Mouse (Mus musculus) liver, embryonic 15.5 days (tissue): ENCODE data around the gene Fars2. TPM values are rescaled to one million over a fixed set of nuclear protein-coding genes. Genes with fewer than 3 reads are reported as not detected.

ENCODE experiments used
- ATAC-seq: fragments of 200-750 bp; cut with Nextera tagmentation; 2 replicates; pipeline ENCODE4 v1.8.0; 2017; ENCODE audit warnings: moderate number of reproducible peaks, mild to moderate bottlenecking, moderate library complexity; ENCODE audit not compliant: insufficient read depth
- H3K27ac ChIP-seq: fragments of 300-500 bp; sonication (generic); replicated peaks from 2 replicates; pipeline ENCODE4 v1.5.1; 2015; ENCODE audit warnings: mild to moderate bottlenecking, inconsistent platforms
- H3K27me3 ChIP-seq: fragments of 300-500 bp; sonication (generic); 2 replicates; pipeline ENCODE4 v1.6.1; 2015; ENCODE audit warnings: mild to moderate bottlenecking, inconsistent platforms
- H3K36me3 ChIP-seq: fragments of 300-500 bp; sonication (generic); replicated peaks from 2 replicates; pipeline ENCODE4 v1.6.1; 2015; ENCODE audit warnings: moderate library complexity, mild to moderate bottlenecking, inconsistent platforms
- H3K4me1 ChIP-seq: fragments of 300-500 bp; sonication (generic); replicated peaks from 2 replicates; pipeline ENCODE4 v1.6.1; 2015; ENCODE audit warnings: inconsistent platforms
- H3K4me2 ChIP-seq: fragments of 300-500 bp; sonication (generic); 2 replicates; pipeline ENCODE4 v1.6.1; 2015; ENCODE audit warnings: moderate library complexity, mild to moderate bottlenecking, inconsistent platforms
- H3K4me3 ChIP-seq: fragments of 300-500 bp; sonication (generic); replicated peaks from 2 replicates; pipeline ENCODE4 v1.5.1; 2015; ENCODE audit warnings: mild to moderate bottlenecking, inconsistent platforms
- H3K9ac ChIP-seq: fragments of 300-500 bp; sonication (generic); 2 replicates; pipeline ENCODE4 v1.6.1; 2015; ENCODE audit warnings: moderate library complexity, mild to moderate bottlenecking, inconsistent platforms
- H3K9me3 ChIP-seq: fragments of 300-500 bp; sonication (generic); replicated peaks from 2 replicates; pipeline ENCODE4 v1.6.1; 2016; ENCODE audit warnings: inconsistent platforms
- WGBS: fragments of 180-500 bp; shearing (Covaris S2); methylation state at CpG from one replicate; pipeline ENCODE4 v1.1.7; 2015; ENCODE audit warnings: mixed read lengths; ENCODE audit not compliant: insufficient replicate concordance; 5-methylcytosine and 5-hydroxymethylcytosine counted together
- polyA plus RNA-seq: library from polyadenylated mRNA; unstranded; fragments of >200 nt; fragmentation: Nextera tagmentation; extraction: Ambion mirVana; gene quantifications from 2 replicates; pipeline ENCODE4 v1.2.1, GENCODE M21; 2015

The Fars2 gene
- polyA plus RNA-seq, 1 experiment from 2014 or later = 26.7 TPM

DNA sequence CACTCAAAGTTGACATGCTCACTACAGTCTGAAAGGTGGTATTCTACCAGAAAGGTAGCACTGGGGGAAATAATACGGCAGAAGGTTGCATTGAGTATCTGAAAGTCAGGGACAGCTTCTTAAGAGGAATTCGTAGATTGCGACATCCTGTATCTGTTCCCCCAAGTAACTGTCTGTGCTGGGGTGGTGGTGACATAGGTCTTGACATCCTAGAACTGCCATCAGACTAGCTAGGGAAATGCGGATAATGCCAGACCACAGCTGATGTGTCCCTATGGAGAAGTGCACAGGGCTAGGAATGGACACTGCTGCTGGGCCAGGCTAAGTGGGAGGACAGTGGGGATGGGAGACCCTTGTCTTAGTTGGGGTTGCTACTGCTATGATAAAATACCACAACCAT, 8.7 kb upstream of the Fars2 start:
- Histone ChIP-seq H3K27ac (no peak overlapping the region), H3K4me3 (no peak overlapping the region), H3K4me2 (no peak overlapping the region), H3K4me1 (no peaks in the 10 kb centered on the region; the same call in 1 of the 2 replicates), H3K9me3 (no peaks in the 10 kb centered on the region), H3K36me3 (no peaks in the 10 kb centered on the region), H3K9ac (no peak overlapping the region), H3K27me3 (no peaks in the 10 kb centered on the region)
- WGBS = 81% methylated on average over 4 of the region's 4 CpGs
- no peak for ATAC-seq

GRCm38 (mm10) chr13:36111331-36111730, 5.9 kb upstream of the Fars2 start:
- ATAC-seq = no peak
- no peak overlapping the region for H3K9ac ChIP-seq
- no peaks in the 10 kb centered on the region for H3K9me3 ChIP-seq
- peaks cover 26% of the 10 kb centered on the region for H3K4me1 ChIP-seq
- no peak overlapping the region for H3K4me3 ChIP-seq
- H3K4me2 ChIP-seq = no peak overlapping the region
- H3K27ac ChIP-seq = no peak overlapping the region
- H3K27me3 ChIP-seq = no peaks in the 10 kb centered on the region
- no peaks in the 10 kb centered on the region for H3K36me3 ChIP-seq
- 86% methylated on average over 2 of the region's 2 CpGs for WGBS

GRCm38 (mm10) chr13:36113181-36113580, 4.0 kb upstream of the Fars2 start:
- H3K27ac ChIP-seq = no peak overlapping the region
- no peak overlapping the region for H3K4me2 ChIP-seq
- H3K9ac ChIP-seq = no peak overlapping the region
- H3K9me3 ChIP-seq = no peaks in the 10 kb centered on the region
- H3K27me3 ChIP-seq = no peaks in the 10 kb centered on the region
- WGBS = 81% methylated on average over 5 of the region's 5 CpGs
- no peaks in the 10 kb centered on the region for H3K36me3 ChIP-seq
- peaks cover 31% of the 10 kb centered on the region for H3K4me1 ChIP-seq
- ATAC-seq = no peak
- no peak overlapping the region for H3K4me3 ChIP-seq

- Histone ChIP-seq H3K4me1 (peaks cover 44% of the 10 kb centered on the region), H3K4me2 (peak overlapping the region; percentile 77), H3K4me3 (peak overlapping the region; percentile 76), H3K27me3 (no peaks in the 10 kb centered on the region), H3K36me3 (no peaks in the 10 kb centered on the region), H3K9ac (peak overlapping the region; percentile 68), H3K27ac (peak overlapping the region; percentile 96), H3K9me3 (no peaks in the 10 kb centered on the region)
- 4% methylated on average over 21 of the region's 21 CpGs for WGBS
- ATAC-seq = no peak
These were observed 581 bp upstream of the Fars2 start for GRCm38 (mm10) chr13:36116520-36117142.

- no peak overlapping the region for H3K4me3 ChIP-seq
- no peak for ATAC-seq
- H3K4me1 ChIP-seq = peaks cover 34% of the 10 kb centered on the region
- no peak overlapping the region for H3K9ac ChIP-seq
- no peaks in the 10 kb centered on the region for H3K27me3 ChIP-seq
- H3K27ac ChIP-seq = no peak overlapping the region
- 84% methylated on average over 4 of the region's 4 CpGs for WGBS
- H3K36me3 ChIP-seq = no peaks in the 10 kb centered on the region
- H3K4me2 ChIP-seq = no peak overlapping the region
- H3K9me3 ChIP-seq = no peaks in the 10 kb centered on the region
These were observed 2.5 kb downstream of the Fars2 start for GRCm38 (mm10) chr13:36119684-36120083.

DNA sequence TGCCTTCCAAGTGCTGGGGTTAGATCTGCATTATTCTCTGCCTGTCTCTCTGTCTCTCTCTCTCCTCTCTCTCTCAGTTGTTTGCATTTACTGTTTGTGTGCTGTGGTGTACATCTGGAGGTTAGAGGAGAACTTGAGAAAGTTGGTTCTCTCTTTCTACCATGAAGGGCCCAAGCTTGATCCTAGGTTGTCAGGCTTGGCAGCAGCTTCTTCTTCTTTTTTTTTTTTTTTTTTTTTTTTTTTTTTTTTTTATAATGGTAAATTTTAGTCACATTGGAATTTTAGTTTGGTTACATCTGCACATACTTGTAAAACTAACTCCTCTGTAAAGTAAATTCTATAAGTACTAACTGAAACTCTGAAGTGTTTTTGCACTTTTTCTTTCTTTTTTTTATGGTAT, 3.4 kb downstream of the Fars2 start:
- Histone ChIP-seq H3K4me2 (no peak overlapping the region), H3K9me3 (no peaks in the 10 kb centered on the region), H3K27me3 (no peaks in the 10 kb centered on the region), H3K4me1 (peaks cover 25% of the 10 kb centered on the region), H3K36me3 (no peaks in the 10 kb centered on the region), H3K4me3 (no peak overlapping the region), H3K9ac (no peak overlapping the region), H3K27ac (no peak overlapping the region)
- no peak for ATAC-seq

DNA sequence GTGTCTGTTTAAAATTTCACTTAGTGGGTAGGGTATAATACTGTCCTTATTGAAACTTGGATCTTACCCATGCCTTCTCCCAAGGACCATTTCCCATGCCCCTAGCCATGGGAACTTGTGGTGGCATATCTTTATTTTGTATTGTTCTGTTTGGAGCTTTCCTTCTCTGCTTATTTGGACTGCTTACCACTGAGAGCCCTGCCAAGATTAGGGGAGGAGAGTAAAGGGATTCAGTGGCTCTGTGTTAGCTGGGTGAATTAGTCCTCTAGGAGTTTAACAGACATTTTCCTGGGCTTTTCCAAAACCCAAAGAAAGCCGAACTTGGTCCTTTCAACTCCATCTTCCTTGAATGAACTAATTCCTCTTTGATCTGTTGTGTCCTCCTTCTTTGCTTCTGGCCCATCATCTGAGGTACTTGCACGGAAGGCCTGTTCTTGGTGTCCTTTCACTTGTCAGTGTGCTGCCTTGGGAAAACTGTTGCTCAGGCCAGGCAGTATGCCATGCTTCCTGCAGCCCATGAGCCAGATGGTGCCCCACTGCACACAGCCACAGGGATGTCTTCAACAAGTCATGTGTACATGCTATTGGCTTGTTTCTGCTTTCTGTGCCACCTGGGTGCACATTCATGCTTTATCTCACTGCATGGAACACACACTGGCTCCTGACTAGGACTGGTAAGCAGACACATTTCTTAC, 12.3 kb downstream of the Fars2 start:
- H3K27me3 ChIP-seq = no peaks in the 10 kb centered on the region
- H3K9me3 ChIP-seq = no peaks in the 10 kb centered on the region
- H3K4me1 ChIP-seq = no peaks in the 10 kb centered on the region; the same call in 1 of the 2 replicates
- H3K4me2 ChIP-seq = no peak overlapping the region
- ATAC-seq = no peak
- 76% methylated on average over 2 of the region's 2 CpGs for WGBS
- no peaks in the 10 kb centered on the region for H3K36me3 ChIP-seq
- no peak overlapping the region for H3K9ac ChIP-seq
- H3K4me3 ChIP-seq = no peak overlapping the region
- no peak overlapping the region for H3K27ac ChIP-seq

- Histone ChIP-seq H3K27ac (no peak overlapping the region), H3K4me3 (no peak overlapping the region), H3K9me3 (no peaks in the 10 kb centered on the region), H3K27me3 (no peaks in the 10 kb centered on the region), H3K36me3 (no peaks in the 10 kb centered on the region), H3K4me1 (no peaks in the 10 kb centered on the region; the same call in 1 of the 2 replicates), H3K9ac (no peak overlapping the region), H3K4me2 (no peak overlapping the region)
- 82% methylated on average over 5 of the region's 5 CpGs for WGBS
- ATAC-seq = no peak
These were observed 14.2 kb downstream of the Fars2 start for GRCm38 (mm10) chr13:36131401-36131800.

- ATAC-seq = no peak
- no peak overlapping the region for H3K27ac ChIP-seq
- no peaks in the 10 kb centered on the region for H3K36me3 ChIP-seq
- 53% methylated on average over 4 of the region's 5 CpGs for WGBS
- H3K9me3 ChIP-seq = no peaks in the 10 kb centered on the region
- no peaks in the 10 kb centered on the region; the same call in 1 of the 2 replicates for H3K4me1 ChIP-seq
- no peaks in the 10 kb centered on the region for H3K27me3 ChIP-seq
- no peak overlapping the region for H3K9ac ChIP-seq
- no peak overlapping the region for H3K4me2 ChIP-seq
- H3K4me3 ChIP-seq = no peak overlapping the region
These were observed 14.9 kb downstream of the Fars2 start for GRCm38 (mm10) chr13:36131992-36132649.

DNA sequence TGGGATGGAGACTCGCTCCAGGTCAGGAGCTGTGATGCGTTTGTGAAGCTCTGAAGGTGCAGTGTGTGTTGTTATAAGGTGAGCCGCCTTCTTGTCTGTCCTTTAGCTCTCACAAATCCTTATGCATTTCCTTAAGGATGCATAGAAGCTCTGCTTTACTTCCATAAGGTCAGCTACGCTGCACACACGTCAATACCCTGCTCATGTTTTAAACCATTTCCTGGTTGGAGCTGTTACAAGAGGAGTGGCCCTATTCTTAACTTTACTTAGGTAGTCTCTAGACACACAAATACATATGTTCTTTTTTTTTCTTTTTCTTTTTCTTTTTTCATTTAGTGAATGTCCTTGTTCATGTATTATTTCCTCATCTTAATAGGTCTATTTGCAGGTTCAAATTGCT, 22.5 kb downstream of the Fars2 start:
- Histone ChIP-seq H3K4me2 (no peak overlapping the region), H3K36me3 (no peaks in the 10 kb centered on the region), H3K27me3 (no peaks in the 10 kb centered on the region), H3K4me3 (no peak overlapping the region), H3K9me3 (no peaks in the 10 kb centered on the region), H3K27ac (no peak overlapping the region), H3K9ac (no peak overlapping the region), H3K4me1 (peaks cover 4% of the 10 kb centered on the region; the same call in 1 of the 2 replicates)
- ATAC-seq = no peak
- 79% methylated on average over 5 of the region's 5 CpGs for WGBS

GRCm38 (mm10) chr13:36140247-36141016, 23.2 kb downstream of the Fars2 start:
- Histone ChIP-seq H3K9ac (no peak overlapping the region), H3K4me2 (no peak overlapping the region), H3K27ac (no peak overlapping the region), H3K4me1 (0 out of 2 replicates have a peak, but pooled peaks cover 4% of the 10 kb centered on the region), H3K4me3 (no peak overlapping the region), H3K27me3 (no peaks in the 10 kb centered on the region), H3K9me3 (no peaks in the 10 kb centered on the region), H3K36me3 (no peaks in the 10 kb centered on the region)
- WGBS = 71% methylated on average over 5 of the region's 5 CpGs
- ATAC-seq = no peak
